Mouse (Mus musculus): ENCODE data around the gene Rpl31. TPM values are rescaled to one million over a fixed set of nuclear protein-coding genes. Genes with fewer than 3 reads are reported as not detected.

Rpl31 gene
- total RNA-seq, 1 experiment, result 1,395 TPM

GRCm38 (mm10) chr1:39335561-39336196 is 32.0 kb upstream of the Rpl31 start:
- in situ Hi-C loops (cut with MboI; ENCODE audit: low sequenced_read_pairs in 2 of 2, unreplicated experiment in 2 of 2), result loop anchor here in 1 of 2 experiments (25.0 kb wide), 1 partner anchor 323 kb away; no protein-coding TSS in a partner anchor
- no peaks in the 10 kb centered on the region for H3K36me3 ChIP-seq (ENCODE audit: control insufficient read depth, insufficient read depth, low read length, poor library complexity, severe bottlenecking)
- TF ChIP-seq HCFC1 (IDR thresholded peaks at IDR 0.05; ENCODE audit: borderline replicate concordance, insufficient read depth, low read length) (no peak), MAFK (IDR thresholded peaks at IDR 0.05; ENCODE audit: insufficient read depth, low read depth, low read length) (no peak), ZNF384 (IDR thresholded peaks at IDR 0.05; ENCODE audit: low read depth, low read length) (no peak), ZC3H11A (IDR thresholded peaks at IDR 0.05; ENCODE audit: borderline replicate concordance, low read depth, low read length) (no peak), CHD2 (IDR thresholded peaks at IDR 0.05; ENCODE audit: low read depth, low read length) (no peak)
- DNase-seq (ENCODE audit: low read depth, low spot score), result no peak
- no peaks in the 10 kb centered on the region for H3K9me3 ChIP-seq (ENCODE audit: control insufficient read depth, insufficient read depth, low read depth, low read length)
- no peaks in the 10 kb centered on the region for H3K4me1 ChIP-seq (ENCODE audit: control insufficient read depth in 2 of 2, insufficient read depth in 2 of 2, low read length in 2 of 2, poor library complexity in 1 of 2)
- H3K27ac ChIP-seq (ENCODE audit: insufficient read depth, low read depth, low read length, poor library complexity, severe bottlenecking), result no peak overlapping the region
- H3K9ac ChIP-seq (ENCODE audit: insufficient read depth, low read depth, low read length, poor library complexity, severe bottlenecking), result no peak overlapping the region
- no peak overlapping the region for H3K4me3 ChIP-seq (ENCODE audit: insufficient read depth in 1 of 2, low read depth in 1 of 2, low read length in 2 of 2, poor library complexity in 1 of 2, severe bottlenecking in 1 of 2)

DNA sequence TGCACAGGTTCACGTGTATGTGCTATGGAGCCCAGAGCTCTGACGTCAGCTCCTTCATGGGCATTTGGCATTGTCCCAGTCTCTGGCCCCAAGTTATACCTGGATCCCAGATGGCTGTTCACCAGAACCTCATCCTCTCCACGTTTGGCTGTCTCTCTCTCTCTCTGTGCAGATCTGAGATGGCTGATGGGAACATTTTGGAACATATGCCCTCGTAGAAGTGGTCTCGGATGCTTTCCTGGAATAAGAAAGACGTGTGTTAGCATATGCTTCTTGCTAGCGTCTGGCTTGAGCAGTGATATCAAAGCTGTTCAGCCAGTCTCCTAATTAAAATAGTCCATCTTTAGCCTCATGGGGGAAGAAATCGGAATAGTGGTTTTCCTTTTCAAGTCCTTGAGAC is 30.9 kb upstream of the Rpl31 start:
- no peaks in the 10 kb centered on the region for H3K36me3 ChIP-seq (ENCODE audit: control insufficient read depth, insufficient read depth, low read length, poor library complexity, severe bottlenecking)
- no peak overlapping the region for H3K9ac ChIP-seq (ENCODE audit: insufficient read depth, low read depth, low read length, poor library complexity, severe bottlenecking)
- no peak overlapping the region for H3K27ac ChIP-seq (ENCODE audit: insufficient read depth, low read depth, low read length, poor library complexity, severe bottlenecking)
- no peak for TF ChIP-seq HCFC1 (IDR thresholded peaks at IDR 0.05; ENCODE audit: borderline replicate concordance, insufficient read depth, low read length)
- TF ChIP-seq ZC3H11A (IDR thresholded peaks at IDR 0.05; ENCODE audit: borderline replicate concordance, low read depth, low read length), result no peak
- no peak for TF ChIP-seq CHD2 (IDR thresholded peaks at IDR 0.05; ENCODE audit: low read depth, low read length)
- TF ChIP-seq MAFK (IDR thresholded peaks at IDR 0.05; ENCODE audit: insufficient read depth, low read depth, low read length), result no peak
- no peak for TF ChIP-seq ZNF384 (IDR thresholded peaks at IDR 0.05; ENCODE audit: low read depth, low read length)
- no peaks in the 10 kb centered on the region for H3K4me1 ChIP-seq (ENCODE audit: control insufficient read depth in 2 of 2, insufficient read depth in 2 of 2, low read length in 2 of 2, poor library complexity in 1 of 2)
- DNase-seq (ENCODE audit: low read depth, low spot score), result no peak
- H3K4me3 ChIP-seq (ENCODE audit: insufficient read depth in 1 of 2, low read depth in 1 of 2, low read length in 2 of 2, poor library complexity in 1 of 2, severe bottlenecking in 1 of 2), result no peak overlapping the region
- H3K9me3 ChIP-seq (ENCODE audit: control insufficient read depth, insufficient read depth, low read depth, low read length), result no peaks in the 10 kb centered on the region
- in situ Hi-C loops (cut with MboI; ENCODE audit: low sequenced_read_pairs in 2 of 2, unreplicated experiment in 2 of 2), result loop anchor here in 1 of 2 experiments (25.0 kb wide), 1 partner anchor 324 kb away; no protein-coding TSS in a partner anchor

DNA sequence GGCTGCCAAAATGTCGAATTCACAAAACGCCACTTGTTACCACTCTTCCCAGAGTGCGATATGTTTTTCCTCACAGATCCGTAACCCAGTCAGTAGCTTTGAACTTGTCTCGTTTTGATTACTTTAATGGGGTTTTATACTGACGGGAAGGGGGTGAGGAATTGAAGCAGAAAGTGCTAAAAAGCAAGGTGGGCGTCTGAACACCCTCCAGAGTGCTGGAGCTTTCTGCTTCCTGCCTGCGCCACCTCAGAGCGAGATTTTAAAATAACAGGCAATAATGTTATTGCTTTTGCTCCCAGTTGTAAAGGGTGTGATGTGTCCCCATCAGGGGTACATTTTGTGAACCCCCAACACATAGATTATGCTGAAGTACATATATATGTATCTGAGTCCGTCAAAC is 28.8 kb upstream of the Rpl31 start:
- no peaks in the 10 kb centered on the region for H3K36me3 ChIP-seq (ENCODE audit: control insufficient read depth, insufficient read depth, low read length, poor library complexity, severe bottlenecking)
- H3K4me3 ChIP-seq (ENCODE audit: insufficient read depth in 1 of 2, low read depth in 1 of 2, low read length in 2 of 2, poor library complexity in 1 of 2, severe bottlenecking in 1 of 2), result no peak overlapping the region
- no peak overlapping the region for H3K9ac ChIP-seq (ENCODE audit: insufficient read depth, low read depth, low read length, poor library complexity, severe bottlenecking)
- TF ChIP-seq MAFK (IDR thresholded peaks at IDR 0.05; ENCODE audit: insufficient read depth, low read depth, low read length), result no peak
- TF ChIP-seq CHD2 (IDR thresholded peaks at IDR 0.05; ENCODE audit: low read depth, low read length), result no peak
- TF ChIP-seq ZNF384 (IDR thresholded peaks at IDR 0.05; ENCODE audit: low read depth, low read length), result no peak
- TF ChIP-seq ZC3H11A (IDR thresholded peaks at IDR 0.05; ENCODE audit: borderline replicate concordance, low read depth, low read length), result no peak
- TF ChIP-seq HCFC1 (IDR thresholded peaks at IDR 0.05; ENCODE audit: borderline replicate concordance, insufficient read depth, low read length), result no peak
- in situ Hi-C loops (cut with MboI; ENCODE audit: low sequenced_read_pairs in 2 of 2, unreplicated experiment in 2 of 2), result loop anchor here in 1 of 2 experiments (25.0 kb wide), 1 partner anchor 327 kb away; no protein-coding TSS in a partner anchor
- H3K27ac ChIP-seq (ENCODE audit: insufficient read depth, low read depth, low read length, poor library complexity, severe bottlenecking), result no peak overlapping the region
- DNase-seq (ENCODE audit: low read depth, low spot score), result no peak
- no peaks in the 10 kb centered on the region for H3K9me3 ChIP-seq (ENCODE audit: control insufficient read depth, insufficient read depth, low read depth, low read length)
- no peaks in the 10 kb centered on the region for H3K4me1 ChIP-seq (ENCODE audit: control insufficient read depth in 2 of 2, insufficient read depth in 2 of 2, low read length in 2 of 2, poor library complexity in 1 of 2)

DNA sequence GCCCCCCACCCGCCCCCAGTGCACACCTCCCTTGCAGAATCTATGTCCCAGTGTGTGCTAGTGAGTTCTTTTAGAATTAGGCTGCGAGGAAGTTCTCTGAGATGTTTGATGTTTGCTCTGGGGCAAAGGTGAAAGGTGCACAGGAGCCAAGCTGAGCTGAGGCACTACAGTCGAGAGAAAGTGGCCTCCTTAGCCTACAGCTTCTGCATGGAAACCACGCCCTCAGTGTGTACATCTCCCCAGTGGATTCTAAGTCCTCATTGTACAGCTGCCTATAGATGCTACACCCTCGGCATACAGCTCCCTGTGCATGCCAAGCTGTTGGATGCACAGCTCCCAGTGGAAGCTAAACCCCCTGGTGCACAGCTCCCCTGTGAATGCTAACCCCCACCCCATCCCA is 28.2 kb upstream of the Rpl31 start:
- TF ChIP-seq HCFC1 (IDR thresholded peaks at IDR 0.05; ENCODE audit: borderline replicate concordance, insufficient read depth, low read length), result no peak
- TF ChIP-seq ZNF384 (IDR thresholded peaks at IDR 0.05; ENCODE audit: low read depth, low read length), result no peak
- TF ChIP-seq CHD2 (IDR thresholded peaks at IDR 0.05; ENCODE audit: low read depth, low read length), result no peak
- TF ChIP-seq MAFK (IDR thresholded peaks at IDR 0.05; ENCODE audit: insufficient read depth, low read depth, low read length), result no peak
- no peak for TF ChIP-seq ZC3H11A (IDR thresholded peaks at IDR 0.05; ENCODE audit: borderline replicate concordance, low read depth, low read length)
- in situ Hi-C loops (cut with MboI; ENCODE audit: low sequenced_read_pairs in 2 of 2, unreplicated experiment in 2 of 2), result loop anchor here in 1 of 2 experiments (25.0 kb wide), 1 partner anchor 327 kb away; no protein-coding TSS in a partner anchor
- no peak overlapping the region for H3K4me3 ChIP-seq (ENCODE audit: insufficient read depth in 1 of 2, low read depth in 1 of 2, low read length in 2 of 2, poor library complexity in 1 of 2, severe bottlenecking in 1 of 2)

More for the DNA sequence above, 28.2 kb upstream of the Rpl31 start:
- H3K9ac ChIP-seq (ENCODE audit: insufficient read depth, low read depth, low read length, poor library complexity, severe bottlenecking), result no peak overlapping the region
- H3K36me3 ChIP-seq (ENCODE audit: control insufficient read depth, insufficient read depth, low read length, poor library complexity, severe bottlenecking), result no peaks in the 10 kb centered on the region
- H3K27ac ChIP-seq (ENCODE audit: insufficient read depth, low read depth, low read length, poor library complexity, severe bottlenecking), result no peak overlapping the region
- no peaks in the 10 kb centered on the region for H3K9me3 ChIP-seq (ENCODE audit: control insufficient read depth, insufficient read depth, low read depth, low read length)
- no peaks in the 10 kb centered on the region for H3K4me1 ChIP-seq (ENCODE audit: control insufficient read depth in 2 of 2, insufficient read depth in 2 of 2, low read length in 2 of 2, poor library complexity in 1 of 2)
- no peak for DNase-seq (ENCODE audit: low read depth, low spot score)
